Mouse (Mus musculus): ENCODE data around the gene Pum1. TPM values are rescaled to one million over a fixed set of nuclear protein-coding genes. Genes with fewer than 3 reads are reported as not detected.

Gene Pum1
- polyA plus RNA-seq, 1 experiment from 2014 or later: 119 TPM

- Histone ChIP-seq H3K27me3 (no peaks in the 10 kb centered on the region), H3K27ac (no peak overlapping the region), H3K4me2 (replicated peaks) (no peak overlapping the region), H3K4me1 (no peaks in the 10 kb centered on the region), H3K9me3 (replicated peaks) (no peaks in the 10 kb centered on the region), H3K9ac (no peak overlapping the region), H3K4me3 (no peak overlapping the region), H3K36me3 (peaks cover 91% of the 10 kb centered on the region)
- WGBS: 77% methylated on average over 5 of the region's 5 CpGs
- ATAC-seq (ENCODE audit: low FRiP score): no peak
These were observed 82.6 kb downstream of the Pum1 start for GRCm38 (mm10) chr4:130745561-130746306.

DNA sequence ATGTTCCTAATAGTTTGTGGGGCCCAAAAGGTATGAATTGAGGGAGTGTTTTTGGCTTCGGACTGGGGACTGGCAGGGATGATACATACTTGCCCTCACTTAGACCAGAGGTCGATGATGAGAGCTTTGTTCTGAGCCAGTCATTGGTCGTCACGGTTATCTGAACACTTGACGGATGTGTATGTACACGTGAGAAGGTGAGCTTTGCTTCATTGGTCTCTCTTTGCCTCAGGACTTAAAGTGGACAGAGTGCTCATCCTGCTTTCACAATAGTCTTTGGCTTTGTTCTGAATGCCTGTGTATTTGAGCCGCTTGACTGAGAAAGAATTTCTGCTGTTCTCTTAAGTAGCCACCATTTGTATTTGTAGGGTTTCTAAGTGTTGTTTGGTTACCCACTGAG, 86.4 kb downstream of the Pum1 start:
- Histone ChIP-seq H3K4me2 (replicated peaks) (no peak overlapping the region), H3K9ac (no peak overlapping the region), H3K27ac (no peak overlapping the region), H3K9me3 (replicated peaks) (no peaks in the 10 kb centered on the region), H3K4me3 (no peak overlapping the region), H3K27me3 (no peaks in the 10 kb centered on the region), H3K36me3 (peaks cover 93% of the 10 kb centered on the region), H3K4me1 (no peaks in the 10 kb centered on the region)
- 71% methylated on average over 7 of the region's 7 CpGs for WGBS
- ATAC-seq (ENCODE audit: low FRiP score): no peak

DNA sequence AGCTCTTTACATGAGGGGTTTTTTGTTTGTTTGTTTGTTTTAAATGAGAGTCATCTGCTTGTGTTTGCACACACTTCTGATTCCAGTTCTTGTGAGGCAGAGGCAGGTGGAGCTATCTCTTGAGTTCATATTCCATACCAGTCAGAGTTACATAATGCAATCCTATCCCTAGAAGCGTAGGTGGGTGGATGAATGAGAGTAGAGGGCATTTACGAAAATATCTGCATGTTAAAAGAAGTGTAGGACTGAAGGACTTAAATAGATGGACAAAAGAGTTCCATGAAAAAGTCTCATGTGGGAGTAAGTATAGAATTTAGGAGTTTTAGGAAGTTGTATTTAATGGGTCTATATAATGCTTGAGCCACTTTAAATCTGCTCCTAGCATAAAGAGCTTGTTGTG, 88.8 kb downstream of the Pum1 start:
- no peak overlapping the region for H3K9ac ChIP-seq
- peaks cover 87% of the 10 kb centered on the region for H3K36me3 ChIP-seq
- no peak overlapping the region for H3K27ac ChIP-seq
- no peak overlapping the region for H3K4me3 ChIP-seq
- H3K4me1 ChIP-seq: no peaks in the 10 kb centered on the region
- no peaks in the 10 kb centered on the region for H3K27me3 ChIP-seq
- WGBS: 91% methylated on average over 2 of the region's 2 CpGs
- no peak for ATAC-seq (ENCODE audit: low FRiP score)
- no peaks in the 10 kb centered on the region for H3K9me3 ChIP-seq (replicated peaks)
- H3K4me2 ChIP-seq (replicated peaks): no peak overlapping the region

DNA sequence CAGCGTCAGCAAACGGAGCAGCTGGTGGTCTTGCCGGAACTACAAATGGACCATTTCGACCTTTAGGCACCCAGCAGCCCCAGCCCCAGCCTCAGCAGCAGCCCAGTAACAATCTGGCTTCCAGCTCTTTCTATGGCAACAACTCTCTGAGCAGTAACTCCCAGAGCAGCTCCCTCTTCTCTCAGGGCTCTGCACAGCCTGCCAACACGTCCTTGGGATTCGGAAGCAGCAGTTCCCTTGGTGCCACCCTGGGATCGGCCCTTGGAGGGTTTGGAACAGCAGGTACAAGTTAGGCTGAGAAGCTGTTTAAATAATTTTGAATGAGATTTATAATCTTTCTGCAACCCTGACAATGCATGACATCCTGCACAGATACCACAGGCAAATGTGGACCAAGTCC, 89.5 kb downstream of the Pum1 start:
- H3K36me3 ChIP-seq: peaks cover 83% of the 10 kb centered on the region
- ATAC-seq (ENCODE audit: low FRiP score): no peak
- WGBS: 75% methylated on average over 7 of the region's 7 CpGs

GRCm38 (mm10) chr4:130753755-130754154, 90.6 kb downstream of the Pum1 start:
- Histone ChIP-seq H3K27ac (no peak overlapping the region), H3K4me1 (no peaks in the 10 kb centered on the region), H3K4me3 (no peak overlapping the region), H3K9me3 (replicated peaks) (no peaks in the 10 kb centered on the region), H3K9ac (no peak overlapping the region), H3K36me3 (peaks cover 79% of the 10 kb centered on the region), H3K4me2 (replicated peaks) (no peak overlapping the region), H3K27me3 (no peaks in the 10 kb centered on the region)
- ATAC-seq (ENCODE audit: low FRiP score): no peak
- 80% methylated on average over 5 of the region's 5 CpGs for WGBS

More for the DNA sequence above, 89.5 kb downstream of the Pum1 start:
- H3K4me2 ChIP-seq (replicated peaks): no peak overlapping the region
- no peaks in the 10 kb centered on the region for H3K4me1 ChIP-seq
- H3K27ac ChIP-seq: no peak overlapping the region
- H3K4me3 ChIP-seq: no peak overlapping the region
- H3K9me3 ChIP-seq (replicated peaks): no peaks in the 10 kb centered on the region
- H3K9ac ChIP-seq: no peak overlapping the region
- H3K27me3 ChIP-seq: no peaks in the 10 kb centered on the region

- Histone ChIP-seq H3K4me2 (replicated peaks) (no peak overlapping the region), H3K4me1 (no peaks in the 10 kb centered on the region), H3K4me3 (no peak overlapping the region), H3K36me3 (peaks cover 76% of the 10 kb centered on the region), H3K27ac (no peak overlapping the region), H3K9ac (no peak overlapping the region), H3K9me3 (replicated peaks) (no peaks in the 10 kb centered on the region), H3K27me3 (no peaks in the 10 kb centered on the region)
- ATAC-seq (ENCODE audit: low FRiP score): no peak
- 84% methylated on average over 2 of the region's 2 CpGs for WGBS
These were observed 91.7 kb downstream of the Pum1 start for GRCm38 (mm10) chr4:130754776-130755175.

DNA sequence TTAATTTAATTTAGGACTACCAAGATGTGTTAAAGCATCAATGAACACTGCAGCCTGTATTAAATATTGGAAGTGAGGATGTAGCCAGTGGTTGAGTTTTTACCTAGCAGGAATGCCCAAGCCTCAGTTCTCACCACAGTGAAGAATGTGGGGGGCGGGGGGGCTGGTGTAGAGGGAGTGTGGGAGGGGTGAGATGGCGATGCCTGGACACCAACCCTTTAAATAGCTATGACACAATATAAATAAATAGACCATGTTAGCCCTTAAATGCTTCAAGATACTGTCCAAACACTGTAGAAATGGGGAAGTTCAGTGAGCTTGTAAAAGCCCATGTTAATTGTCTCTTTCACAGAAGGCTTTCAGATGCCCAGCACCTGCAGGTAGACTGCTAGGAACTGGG, 96.8 kb downstream of the Pum1 start:
- Histone ChIP-seq H3K4me1 (no peaks in the 10 kb centered on the region), H3K9ac (no peak overlapping the region), H3K4me2 (replicated peaks) (no peak overlapping the region), H3K36me3 (peaks cover 75% of the 10 kb centered on the region), H3K27me3 (no peaks in the 10 kb centered on the region), H3K9me3 (replicated peaks) (no peaks in the 10 kb centered on the region), H3K4me3 (no peak overlapping the region), H3K27ac (no peak overlapping the region)
- no peak for ATAC-seq (ENCODE audit: low FRiP score)
- WGBS: 92% methylated on average over 2 of the region's 2 CpGs

DNA sequence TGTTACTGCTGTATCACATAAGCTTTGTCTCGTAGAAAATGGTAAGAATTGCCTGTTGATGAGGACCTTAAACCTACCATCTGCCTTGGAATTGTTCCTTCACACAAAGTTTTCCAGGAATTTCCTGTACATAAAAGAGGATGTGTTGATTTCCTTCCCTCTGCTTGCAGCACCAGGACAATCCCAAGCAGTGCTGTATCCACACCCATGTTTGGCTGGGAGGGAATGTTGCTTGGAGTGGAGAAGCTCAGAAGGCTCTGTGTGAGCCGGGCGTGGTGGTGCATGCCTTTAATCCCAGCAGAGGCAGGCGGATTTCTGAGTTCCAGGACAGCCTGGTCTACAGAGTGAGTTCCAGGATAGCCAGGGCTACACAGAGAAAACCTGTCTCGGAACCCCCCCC, 98.7 kb downstream of the Pum1 start:
- no peaks in the 10 kb centered on the region for H3K27me3 ChIP-seq
- H3K27ac ChIP-seq: no peak overlapping the region
- H3K9me3 ChIP-seq (replicated peaks): no peaks in the 10 kb centered on the region
- no peaks in the 10 kb centered on the region for H3K4me1 ChIP-seq
- no peak for ATAC-seq (ENCODE audit: low FRiP score)
- 94% methylated on average over 5 of the region's 5 CpGs for WGBS
- H3K9ac ChIP-seq: no peak overlapping the region
- H3K4me2 ChIP-seq (replicated peaks): no peak overlapping the region
- H3K36me3 ChIP-seq: peaks cover 79% of the 10 kb centered on the region
- H3K4me3 ChIP-seq: no peak overlapping the region

- 93% methylated on average over 7 of the region's 7 CpGs for WGBS
- Histone ChIP-seq H3K9ac (no peak overlapping the region), H3K4me1 (no peaks in the 10 kb centered on the region), H3K9me3 (replicated peaks) (no peaks in the 10 kb centered on the region), H3K4me2 (replicated peaks) (no peak overlapping the region), H3K27me3 (no peaks in the 10 kb centered on the region), H3K36me3 (peaks cover 82% of the 10 kb centered on the region), H3K4me3 (no peak overlapping the region), H3K27ac (no peak overlapping the region)
- no peak for ATAC-seq (ENCODE audit: low FRiP score)
These were observed 102.5 kb downstream of the Pum1 start for GRCm38 (mm10) chr4:130765399-130766160.

DNA sequence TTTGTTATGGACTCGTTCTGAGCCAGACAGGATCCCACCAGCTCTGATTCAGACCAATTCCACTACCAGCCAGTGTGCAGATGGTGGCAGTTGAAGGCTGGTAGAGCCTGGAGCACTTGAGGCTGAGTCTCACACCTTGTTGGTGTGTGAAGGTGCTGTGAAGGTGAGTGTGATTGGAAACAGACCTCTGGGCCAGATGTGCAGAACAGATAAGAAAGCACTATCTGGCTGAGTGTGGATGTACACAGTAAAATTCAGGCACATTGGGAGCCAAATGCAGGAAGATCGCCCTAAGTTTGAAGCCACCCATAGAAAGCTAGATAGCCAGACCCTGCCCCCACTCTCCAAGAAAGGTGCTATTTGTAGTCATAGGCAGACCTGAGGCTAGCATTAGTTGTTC, 103.3 kb downstream of the Pum1 start:
- 89% methylated on average over 2 of the region's 2 CpGs for WGBS
- Histone ChIP-seq H3K36me3 (peaks cover 82% of the 10 kb centered on the region), H3K4me2 (replicated peaks) (no peak overlapping the region), H3K27me3 (no peaks in the 10 kb centered on the region), H3K9me3 (replicated peaks) (no peaks in the 10 kb centered on the region), H3K27ac (no peak overlapping the region), H3K4me1 (no peaks in the 10 kb centered on the region), H3K4me3 (no peak overlapping the region), H3K9ac (no peak overlapping the region)
- no peak for ATAC-seq (ENCODE audit: low FRiP score)

GRCm38 (mm10) chr4:130766926-130767325, 103.8 kb downstream of the Pum1 start:
- Histone ChIP-seq H3K4me3 (no peak overlapping the region), H3K4me1 (no peaks in the 10 kb centered on the region), H3K36me3 (peaks cover 82% of the 10 kb centered on the region), H3K27me3 (no peaks in the 10 kb centered on the region), H3K9me3 (replicated peaks) (no peaks in the 10 kb centered on the region), H3K27ac (no peak overlapping the region), H3K9ac (no peak overlapping the region), H3K4me2 (replicated peaks) (no peak overlapping the region)
- ATAC-seq (ENCODE audit: low FRiP score): no peak
- 94% methylated on average over 4 of the region's 4 CpGs for WGBS

- WGBS: 88% methylated on average over 4 of the region's 4 CpGs
These were observed 110.8 kb downstream of the Pum1 start for GRCm38 (mm10) chr4:130773899-130774298.

DNA sequence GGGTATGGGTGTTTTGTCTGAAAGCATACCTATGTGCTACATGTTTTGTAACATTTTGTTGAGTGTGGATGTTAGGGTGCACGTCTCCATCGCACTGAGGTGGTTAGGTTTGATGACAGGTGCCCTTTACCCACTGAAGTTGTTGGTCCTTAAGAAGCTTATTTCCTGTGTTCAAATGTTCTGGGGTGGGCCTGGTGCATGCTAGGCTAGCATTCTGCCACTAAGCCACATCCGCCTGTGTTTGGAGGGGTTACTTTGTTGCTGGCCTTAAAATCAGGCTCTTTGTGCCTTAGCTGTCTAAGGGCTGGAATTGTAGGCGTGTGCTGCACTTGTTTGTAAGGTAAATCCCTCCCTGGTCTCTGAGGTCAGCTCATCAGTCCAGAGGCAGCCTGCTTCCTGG, 111.7 kb downstream of the Pum1 start:
- Histone ChIP-seq H3K27me3 (no peaks in the 10 kb centered on the region), H3K36me3 (peaks cover 82% of the 10 kb centered on the region), H3K4me3 (no peak overlapping the region), H3K4me2 (replicated peaks) (no peak overlapping the region), H3K9me3 (replicated peaks) (no peaks in the 10 kb centered on the region), H3K27ac (no peak overlapping the region), H3K9ac (no peak overlapping the region), H3K4me1 (no peaks in the 10 kb centered on the region)
- 92% methylated on average over 4 of the region's 4 CpGs for WGBS
- ATAC-seq (ENCODE audit: low FRiP score): no peak

More at GRCm38 (mm10) chr4:130773899-130774298, 110.8 kb downstream of the Pum1 start:
- Histone ChIP-seq H3K4me3 (no peak overlapping the region), H3K27ac (no peak overlapping the region), H3K4me1 (no peaks in the 10 kb centered on the region), H3K9me3 (replicated peaks) (no peaks in the 10 kb centered on the region), H3K9ac (no peak overlapping the region), H3K4me2 (replicated peaks) (no peak overlapping the region), H3K27me3 (no peaks in the 10 kb centered on the region), H3K36me3 (peaks cover 78% of the 10 kb centered on the region)
- no peak for ATAC-seq (ENCODE audit: low FRiP score)
